Mouse (Mus musculus): ENCODE measurements around the gene Oat.

DNA sequence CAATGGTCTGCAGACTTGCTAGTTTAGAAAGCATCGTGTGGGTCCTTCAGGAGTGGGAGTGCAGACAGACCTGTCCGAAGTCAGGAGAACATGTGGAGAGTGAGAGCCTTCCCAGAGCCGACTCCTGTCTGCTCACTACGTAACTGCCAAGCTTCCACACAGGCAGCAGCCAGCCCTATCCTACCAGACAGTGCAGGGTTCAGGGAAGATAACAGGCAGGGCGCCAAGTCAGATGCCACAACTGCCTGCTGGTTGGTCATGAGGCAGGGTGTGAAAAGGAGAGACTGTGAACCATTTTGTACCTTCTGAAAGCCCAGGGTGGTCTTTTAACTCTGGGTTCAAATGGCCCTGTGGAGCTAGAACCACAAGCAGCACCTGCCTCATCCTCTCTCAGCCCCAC lies 6.1 kb downstream of the Oat start:
- no peak for TF ChIP-seq CTCF (conservative IDR thresholded peaks at IDR 0.05 in 1 of 2, IDR thresholded peaks at IDR 0.05 in 1 of 2; ENCODE audit: low read depth in 2 of 2, low read length in 2 of 2)
- TF ChIP-seq POLR2AphosphoS2 (IDR thresholded peaks at IDR 0.05; ENCODE audit: low read depth, low read length) = no peak
- no peak for TF ChIP-seq POLR2A (IDR thresholded peaks at IDR 0.05; ENCODE audit: low read depth, low read length)
- no peak for TF ChIP-seq EP300 (IDR thresholded peaks at IDR 0.05; ENCODE audit: low read length)
- no peak for TF ChIP-seq E2F4 (IDR thresholded peaks at IDR 0.05; ENCODE audit: insufficient replicate concordance, low read depth, low read length)
- no peak for TF ChIP-seq TBP (conservative IDR thresholded peaks at IDR 0.05; ENCODE audit: low read depth, low read length)
